ENCODE assay signal across 13 mouse cellular contexts in genomic region chrX:133787112-133787511, GRCm38 (mm10).
DNase-seq lines count a peak whose midpoint lies in the region; ATAC-seq and TF ChIP-seq lines count a peak whose summit lies in the region.
"Had no signal": no experiment of that assay in that cellular context is flagged by ENCODE, and none has a peak within 500 bp of the region (broad histone marks: within the 10 kb centered on the region; RNA-seq: fewer than 3 reads in every experiment).

No protein-coding gene starts in this region.

- TF ChIP-seq POLR2A in lung, adult 2 months (IDR thresholded peaks at IDR 0.05; ENCODE audit: borderline replicate concordance, extremely low read depth, low read depth, low read length) = no peak

- H3K9me3 ChIP-seq in hindbrain, embryonic 14.5 days (ENCODE audit: control insufficient read depth, low read length) = no peaks in the 10 kb centered on the region
- H3K9me3 ChIP-seq in hindbrain, embryonic 12.5 days (replicated peaks) = no peaks in the 10 kb centered on the region
- H3K9me3 ChIP-seq: forebrain, embryonic 15.5 days; kidney, embryonic 15.5 days had no signal

- no peak overlapping the region for H3K4me3 ChIP-seq in hindbrain, embryonic 14.5 days (replicated peaks; ENCODE audit: low read length)
- H3K4me3 ChIP-seq in hindbrain, embryonic 12.5 days = no peak overlapping the region
- no peak overlapping the region for H3K4me3 ChIP-seq in lung, adult 2 months (replicated peaks; ENCODE audit: extremely low read depth, low read depth, low read length)
- H3K4me3 ChIP-seq: forebrain, embryonic 15.5 days; kidney, embryonic 15.5 days had no signal

- ATAC-seq in hindbrain, embryonic 14.5 days (ENCODE audit: low FRiP score) = no peak
- no peak for ATAC-seq in hindbrain, embryonic 12.5 days (ENCODE audit: low FRiP score)
- peak; percentile 46; the same call in 1 of the 2 replicates for ATAC-seq in megakaryocyte progenitor cell, adult 5-6 weeks (replicated peaks; ENCODE audit: poor library complexity)
- ATAC-seq: forebrain, embryonic 15.5 days had no signal

- no peaks in the 10 kb centered on the region for H3K4me1 ChIP-seq in hindbrain, embryonic 14.5 days (replicated peaks; ENCODE audit: control insufficient read depth, insufficient read depth, low read length)
- H3K4me1 ChIP-seq in hindbrain, embryonic 12.5 days = no peaks in the 10 kb centered on the region
- no peaks in the 10 kb centered on the region for H3K4me1 ChIP-seq in lung, adult 2 months (ENCODE audit: control insufficient read depth, insufficient read depth, low read length)
- H3K4me1 ChIP-seq: forebrain, embryonic 15.5 days; kidney, embryonic 15.5 days had no signal

- peak; percentile 46 for DNase-seq in hindbrain, embryonic 14.5 days (ENCODE audit: low spot score)
- DNase-seq in lung, adult 2 months = no peak
- no peak for DNase-seq in lung, postnatal 10 days
- DNase-seq in Muller cell, postnatal 12 days (ENCODE audit: inconsistent ontology term) = peak; percentile 1
- no peak for DNase-seq in gastrocnemius, postnatal 10 days
- DNase-seq: heart, adult 18-20 months; heart, postnatal 4 days; spleen, adult 18-20 months; thymus, postnatal 14 days had no signal

- WGBS in hindbrain, embryonic 14.5 days = 25% methylated on average over 1 of the region's 1 CpGs
- WGBS in hindbrain, embryonic 12.5 days = 19% methylated on average over 1 of the region's 1 CpGs
- WGBS in lung, adult 2 months = 17% methylated on average over 1 of the region's 1 CpGs

- H3K9ac ChIP-seq in hindbrain, embryonic 14.5 days = no peak overlapping the region
- H3K9ac ChIP-seq in hindbrain, embryonic 12.5 days = no peak overlapping the region
- H3K9ac ChIP-seq: forebrain, embryonic 15.5 days; kidney, embryonic 15.5 days had no signal

- TF ChIP-seq CTCF in lung, adult 2 months (IDR thresholded peaks at IDR 0.05; ENCODE audit: insufficient read depth, low read length) = peak; percentile 15; the same call in 1 of the 2 replicates

- H3K36me3 ChIP-seq in hindbrain, embryonic 14.5 days (replicated peaks; ENCODE audit: control insufficient read depth, insufficient read depth) = no peaks in the 10 kb centered on the region
- H3K36me3 ChIP-seq in hindbrain, embryonic 12.5 days = no peaks in the 10 kb centered on the region
- H3K36me3 ChIP-seq: forebrain, embryonic 15.5 days; kidney, embryonic 15.5 days had no signal

- no peak overlapping the region for H3K27ac ChIP-seq in hindbrain, embryonic 14.5 days
- H3K27ac ChIP-seq in hindbrain, embryonic 12.5 days = no peak overlapping the region
- H3K27ac ChIP-seq: forebrain, embryonic 15.5 days; kidney, embryonic 15.5 days had no signal

- no peak overlapping the region for H3K4me2 ChIP-seq in hindbrain, embryonic 14.5 days (replicated peaks)
- no peak overlapping the region for H3K4me2 ChIP-seq in hindbrain, embryonic 12.5 days (replicated peaks)
- H3K4me2 ChIP-seq: forebrain, embryonic 15.5 days; kidney, embryonic 15.5 days had no signal

- no peaks in the 10 kb centered on the region for H3K27me3 ChIP-seq in hindbrain, embryonic 14.5 days (ENCODE audit: control insufficient read depth, insufficient read depth, low read length)
- no peaks in the 10 kb centered on the region for H3K27me3 ChIP-seq in hindbrain, embryonic 12.5 days
- H3K27me3 ChIP-seq: forebrain, embryonic 15.5 days; kidney, embryonic 15.5 days had no signal

Comparison
In these comparisons a context has a peak if more than half of its experiments do, and no peak if none do; other contexts are left out.
1. DNase-seq: peak in hindbrain, embryonic 14.5 days (single experiment) and Muller cell, postnatal 12 days (single experiment); none in lung, adult 2 months (single experiment), lung, postnatal 10 days (single experiment) and gastrocnemius, postnatal 10 days (single experiment).